Mouse (Mus musculus) gastrocnemius, postnatal 4 days (tissue): ENCODE measurements around the gene Phykpl. TPM values are rescaled to one million over a fixed set of nuclear protein-coding genes. Genes with fewer than 3 reads are reported as not detected.
"Not testable (repeated sequence)": the region's sequence is repeated elsewhere in the genome, so short reads cannot be mapped to it uniquely, and the experiment has no call there.

Source experiments
- DNase-seq, 2 experiments: peaks; one replicate each; pipeline ENCODE4 v3.0.0; 2021 to 2022; ENCODE audit warnings: low spot score in 2 of 2, mixed read lengths in 2 of 2
- total RNA-seq, 2 experiments: library from RNA; stranded (reverse); gene quantifications; 2 replicates each; pipeline ENCODE4 v1.2.3; 2021

Phykpl gene
- total RNA-seq, 2 experiments from 2014 or later = 18.7 to 20.9 TPM

GRCm38 (mm10) chr11:51585608-51586252 is 1.2 kb downstream of the Phykpl start:
- DNase-seq = no peak

- DNase-seq = peak in 1 of 2 experiments; percentile 14
Observed at GRCm38 (mm10) chr11:51586411-51586810, 1.9 kb downstream of the Phykpl start.

GRCm38 (mm10) chr11:51587059-51587458 is 2.5 kb downstream of the Phykpl start:
- peak in 1 of 2 experiments; percentile 8 for DNase-seq

GRCm38 (mm10) chr11:51588833-51589232 is 4.3 kb downstream of the Phykpl start:
- no peak for DNase-seq

- DNase-seq = no peak
Observed at GRCm38 (mm10) chr11:51590002-51590401, 5.4 kb downstream of the Phykpl start.

- DNase-seq = no peak
Observed at GRCm38 (mm10) chr11:51591168-51591567, 6.6 kb downstream of the Phykpl start.

- no peak for DNase-seq
Observed at GRCm38 (mm10) chr11:51591915-51592314, 7.4 kb downstream of the Phykpl start.

GRCm38 (mm10) chr11:51593368-51593767 is 8.8 kb downstream of the Phykpl start:
- no peak for DNase-seq

- no peak for DNase-seq
Observed at GRCm38 (mm10) chr11:51593849-51594248, 9.3 kb downstream of the Phykpl start.

GRCm38 (mm10) chr11:51594715-51595350 is 10.3 kb downstream of the Phykpl start:
- no peak for DNase-seq

- no peak for DNase-seq
Observed at GRCm38 (mm10) chr11:51595459-51596083, 11.0 kb downstream of the Phykpl start.

GRCm38 (mm10) chr11:51597553-51597952 is 13.0 kb downstream of the Phykpl start:
- no peak for DNase-seq

GRCm38 (mm10) chr11:51602253-51602652 is 17.7 kb downstream of the Phykpl start:
- no peak for DNase-seq

GRCm38 (mm10) chr11:51605602-51606446 is 21.3 kb downstream of the Phykpl start:
- peak; percentile 76 to 91 for DNase-seq

- peak; percentile 91 to 95 for DNase-seq
Observed at GRCm38 (mm10) chr11:51606447-51607095, 22.0 kb downstream of the Phykpl start, which contains the start of gene Hnrnpab. Gene Hnrnpab (minus strand): TSS chr11:51606847.

- DNase-seq = no peak
Observed at GRCm38 (mm10) chr11:51607096-51607738, 22.7 kb downstream of the Phykpl start.

GRCm38 (mm10) chr11:51609266-51609909 is 24.8 kb downstream of the Phykpl start:
- no peak for DNase-seq

- not testable (repeated sequence) for DNase-seq
Observed at GRCm38 (mm10) chr11:51609940-51610339, 25.4 kb downstream of the Phykpl start.

- DNase-seq = no peak
Observed at GRCm38 (mm10) chr11:51614256-51614655, 29.7 kb downstream of the Phykpl start.

- DNase-seq = no peak
Observed at GRCm38 (mm10) chr11:51615129-51615528, 30.6 kb downstream of the Phykpl start.
